Mouse (Mus musculus) ES-Bruce4 (cell line): ENCODE measurements around the gene Pepd.

Experiments
- CTCF ChIP-seq: IDR thresholded peaks from one replicate; pipeline ENCODE4 v1.8.1; 2011; ENCODE audit warnings: low read depth, low read length
- EP300 ChIP-seq: IDR thresholded peaks from 2 replicates; pipeline ENCODE4 v1.6.1; 2011; ENCODE audit warnings: low read depth, low read length; ENCODE audit not compliant: insufficient read depth

- TF ChIP-seq CTCF (no peak), EP300 (no peak)
Measured at GRCm38 (mm10) chr7:35040176-35040972, 128.2 kb downstream of the Pepd start.
